Mouse (Mus musculus) intestine, postnatal 0 days (tissue): Measurements from ENCODE around the gene Maged1. TPM values are rescaled to one million over a fixed set of nuclear protein-coding genes. Genes with fewer than 3 reads are reported as not detected.
"Not testable (repeated sequence)": the region's sequence is repeated elsewhere in the genome, so short reads cannot be mapped to it uniquely, and the experiment has no call there.

Experiments
- ATAC-seq: fragments of 200-750 bp; cut with Nextera tagmentation; 2 replicates; pipeline ENCODE4 v1.8.0; 2017; ENCODE audit warnings: mild to moderate bottlenecking, moderate TSS enrichment, moderate library complexity
- H3K27ac ChIP-seq: fragments of 300-500 bp; sonication (generic); 2 replicates; pipeline ENCODE4 v1.5.1; 2014; ENCODE audit warnings: mild to moderate bottlenecking, low read depth, low read length, moderate library complexity
- H3K27me3 ChIP-seq: fragments of 300-500 bp; sonication (generic); replicated peaks from 2 replicates; pipeline ENCODE4 v1.6.1; 2014; ENCODE audit warnings: low read length, mixed read lengths; ENCODE audit not compliant: control insufficient read depth, insufficient read depth
- H3K36me3 ChIP-seq: fragments of 300-500 bp; sonication (generic); 2 replicates; pipeline ENCODE4 v1.6.1; 2014; ENCODE audit warnings: mild to moderate bottlenecking, moderate library complexity; ENCODE audit not compliant: control insufficient read depth, insufficient read depth
- H3K4me1 ChIP-seq: fragments of 300-500 bp; sonication (generic); replicated peaks from 2 replicates; pipeline ENCODE4 v1.6.1; 2014; ENCODE audit warnings: antibody characterized with exemption, low read length, mixed read lengths; ENCODE audit not compliant: control insufficient read depth, insufficient read depth
- H3K4me2 ChIP-seq: fragments of 300-500 bp; sonication (generic); replicated peaks from 2 replicates; pipeline ENCODE4 v1.6.1; 2014; ENCODE audit warnings: low read depth, mild to moderate bottlenecking, moderate library complexity
- H3K4me3 ChIP-seq: fragments of 300-500 bp; sonication (generic); 2 replicates; pipeline ENCODE4 v1.5.1; 2014; ENCODE audit warnings: low read depth, low read length
- H3K9ac ChIP-seq: fragments of 300-500 bp; sonication (generic); 2 replicates; pipeline ENCODE4 v1.6.1; 2014; ENCODE audit warnings: mild to moderate bottlenecking, low read depth, low read length
- H3K9me3 ChIP-seq: fragments of 300-500 bp; sonication (generic); 2 replicates; pipeline ENCODE4 v1.6.1; 2016; ENCODE audit warnings: mixed run types; ENCODE audit not compliant: control insufficient read depth
- CTCF ChIP-seq: sonication (generic); IDR thresholded peaks from 2 replicates; pipeline ENCODE4 v1.5.1; 2016; ENCODE audit warnings: low read depth, mild to moderate bottlenecking, control low read depth, antibody characterized with exemption, moderate library complexity
- WGBS: fragments of 180-500 bp; shearing (Covaris S2); extraction: QIAGEN DNeasy Blood & Tissue Kit; methylation state at CpG from one replicate; pipeline ENCODE4 v1.1.7; 2014; 5-methylcytosine and 5-hydroxymethylcytosine counted together
- polyA plus RNA-seq: library from polyadenylated mRNA; unstranded; fragments of >200 nt; fragmentation: Nextera tagmentation; extraction: Ambion mirVana; gene quantifications from 2 replicates; pipeline ENCODE4 v1.2.1, GENCODE M21; 2015

Maged1 gene
- polyA plus RNA-seq, 1 experiment from 2014 or later: 121 TPM

DNA sequence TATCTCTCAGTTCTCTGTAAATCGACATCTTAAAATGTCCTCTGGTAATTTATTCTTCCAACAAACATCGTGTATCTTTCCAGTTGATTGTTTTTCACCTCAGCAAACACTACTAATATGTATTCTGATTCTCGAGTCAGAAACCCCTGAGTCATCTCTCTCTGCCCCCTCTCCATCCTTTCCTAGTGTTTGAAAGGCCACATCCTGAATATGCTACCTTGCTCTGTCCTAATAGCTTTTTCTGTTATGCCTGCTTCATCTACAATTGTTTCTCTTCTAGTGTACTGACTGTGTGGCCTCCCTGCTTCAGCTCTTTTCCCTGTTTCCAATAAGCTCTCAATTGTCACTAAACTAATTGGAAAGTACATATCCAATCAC lies 33.5 kb downstream of the Maged1 start:
- Histone ChIP-seq H3K9ac (no peak overlapping the region), H3K27me3 (no peaks in the 10 kb centered on the region; the same call in 1 of the 2 replicates), H3K36me3 (no peaks in the 10 kb centered on the region), H3K9me3 (no peaks in the 10 kb centered on the region), H3K4me1 (no peaks in the 10 kb centered on the region), H3K27ac (no peak overlapping the region), H3K4me3 (no peak overlapping the region), H3K4me2 (no peak overlapping the region)
- 49% methylated on average over 3 of the region's 3 CpGs for WGBS
- no peak for TF ChIP-seq CTCF
- ATAC-seq: no peak

DNA sequence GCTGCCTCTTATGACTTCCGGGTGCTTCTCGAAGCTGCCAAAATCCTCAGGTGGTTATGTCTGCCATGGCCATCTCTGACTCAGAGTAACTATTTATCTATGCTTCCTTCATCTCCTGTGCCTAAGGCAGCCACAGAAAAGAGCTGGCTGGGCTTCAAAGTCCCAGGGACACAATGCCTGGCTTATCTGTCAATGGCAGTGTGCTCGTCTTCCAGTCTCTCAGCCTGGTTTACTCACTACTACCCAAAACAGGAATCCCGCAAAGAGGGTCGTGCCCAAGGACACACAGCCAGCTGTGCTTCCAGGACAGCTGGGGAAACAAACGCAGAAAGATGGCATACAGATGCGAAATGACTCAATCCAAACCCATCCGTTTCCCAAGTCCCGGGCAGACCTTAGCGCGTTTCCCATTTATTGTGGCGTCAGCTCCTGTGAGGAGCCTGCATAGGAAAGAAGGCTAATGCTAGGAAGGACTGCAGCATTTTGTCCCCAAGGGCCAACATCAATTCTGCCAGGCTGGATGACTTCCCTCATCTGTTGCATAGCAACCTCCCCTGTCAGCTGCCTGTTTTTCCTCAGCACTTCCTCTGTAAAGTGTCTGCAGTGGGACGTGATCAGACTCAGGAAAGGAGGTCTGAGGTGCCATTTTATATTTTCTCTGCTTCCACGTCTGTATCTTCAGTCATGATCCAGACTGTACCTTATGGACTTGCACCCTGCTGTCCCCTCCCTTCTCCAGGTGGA lies 34.1 kb downstream of the Maged1 start:
- H3K4me1 ChIP-seq, H3K4me2 ChIP-seq, H3K9me3 ChIP-seq, H3K36me3 ChIP-seq, H3K27ac ChIP-seq, H3K9ac ChIP-seq, H3K4me3 ChIP-seq, ATAC-seq, H3K27me3 ChIP-seq: not testable (repeated sequence)
- 39% methylated on average over 6 of the region's 14 CpGs for WGBS

DNA sequence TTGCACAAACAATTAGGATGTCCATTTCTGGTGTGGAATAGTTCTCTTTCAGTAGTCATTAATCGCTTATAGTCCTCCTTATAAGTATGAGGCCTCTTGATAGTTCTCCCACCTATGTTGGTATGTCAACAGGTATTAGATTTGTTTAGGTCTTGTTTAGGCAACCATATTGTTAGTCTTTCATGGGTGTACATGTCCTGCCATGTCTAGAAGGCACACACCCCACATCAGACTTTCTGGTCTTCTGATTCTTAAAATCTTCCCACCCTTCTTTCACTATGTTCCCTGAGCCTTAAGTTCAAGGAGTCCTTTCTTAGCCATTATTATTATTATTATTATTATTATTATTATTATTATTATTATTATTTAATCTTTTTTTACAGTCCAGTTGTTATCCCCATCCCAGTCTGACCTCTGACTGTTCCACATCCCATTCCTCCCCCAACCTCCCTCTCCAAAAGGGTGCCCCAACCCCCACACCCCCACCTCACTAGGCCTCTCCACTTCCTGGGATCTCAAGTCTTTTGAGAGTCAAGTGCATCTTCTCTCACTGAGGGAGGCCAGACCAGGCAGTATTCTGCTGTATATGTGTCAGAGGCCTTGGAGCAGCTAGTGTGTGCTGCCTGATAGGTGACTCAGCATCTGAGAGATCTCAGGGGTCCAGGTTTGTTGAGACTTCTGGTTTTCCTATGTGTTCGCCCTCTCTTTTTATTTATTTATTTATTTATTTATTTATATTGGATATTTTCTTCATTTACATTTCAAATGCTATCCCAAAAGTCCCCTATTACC lies 55.7 kb downstream of the Maged1 start:
- WGBS: 92% methylated on average over 2 of the region's 2 CpGs
- Histone ChIP-seq H3K4me1 (no peaks in the 10 kb centered on the region), H3K4me3 (no peak overlapping the region), H3K9ac (no peak overlapping the region), H3K36me3 (no peaks in the 10 kb centered on the region), H3K9me3 (no peaks in the 10 kb centered on the region), H3K4me2 (no peak overlapping the region), H3K27me3 (no peaks in the 10 kb centered on the region), H3K27ac (no peak overlapping the region)
- no peak for TF ChIP-seq CTCF
- no peak for ATAC-seq

Other genes with a start within 250 kb of the Maged1 start
- 0.05 TPM in 1 of 2 replicates, not detected in the other for gene Fam90a1b, start 175.4 kb downstream of the Maged1 start, polyA plus RNA-seq
- gene Apoo, start 175.0 kb downstream of the Maged1 start, polyA plus RNA-seq: 91.0 and 102 TPM in 2 replicates
- gene Gspt2, start 93.9 kb upstream of the Maged1 start, polyA plus RNA-seq: 1.4 and 1.5 TPM in 2 replicates
- gene Zxdb, start 182.4 kb upstream of the Maged1 start, polyA plus RNA-seq: 1.4 and 1.7 TPM in 2 replicates